Mouse (Mus musculus) hindbrain, embryonic 14.5 days (tissue): ENCODE results near the gene Npl. TPM values are rescaled to one million over a fixed set of nuclear protein-coding genes. Genes with fewer than 3 reads are reported as not detected.
"Not testable (repeated sequence)": the region's sequence is repeated elsewhere in the genome, so short reads cannot be mapped to it uniquely, and the experiment has no call there.

Source experiments
- ATAC-seq: fragments of 200-750 bp; cut with Nextera tagmentation; 2 replicates; pipeline ENCODE4 v1.8.0; 2017; ENCODE audit warnings: moderate number of reproducible peaks, mild to moderate bottlenecking, moderate TSS enrichment, moderate library complexity; ENCODE audit not compliant: low FRiP score
- DNase-seq: peaks from one replicate; pipeline ENCODE4 v3.0.0-alpha.2; 2015; ENCODE audit warnings: low spot score
- H3K27ac ChIP-seq: fragments of 300-500 bp; sonication (generic); 2 replicates; pipeline ENCODE4 v1.5.1; 2014; ENCODE audit warnings: mild to moderate bottlenecking, moderate library complexity
- H3K27me3 ChIP-seq: fragments of 300-500 bp; sonication (generic); 2 replicates; pipeline ENCODE4 v1.6.1; 2014; ENCODE audit warnings: mild to moderate bottlenecking, low read length, mixed read lengths; ENCODE audit not compliant: control insufficient read depth, insufficient read depth
- H3K36me3 ChIP-seq: fragments of 300-500 bp; sonication (generic); replicated peaks from 2 replicates; pipeline ENCODE4 v1.6.1; 2014; ENCODE audit not compliant: control insufficient read depth, insufficient read depth
- H3K4me1 ChIP-seq: fragments of 300-500 bp; sonication (generic); replicated peaks from 2 replicates; pipeline ENCODE4 v1.6.1; 2014; ENCODE audit warnings: antibody characterized with exemption, low read length, mixed read lengths; ENCODE audit not compliant: control insufficient read depth, insufficient read depth
- H3K4me2 ChIP-seq: fragments of 300-500 bp; sonication (generic); replicated peaks from 2 replicates; pipeline ENCODE4 v1.6.1; 2014; ENCODE audit warnings: mild to moderate bottlenecking, moderate library complexity
- H3K4me3 ChIP-seq: fragments of 300-500 bp; sonication (generic); replicated peaks from 2 replicates; pipeline ENCODE4 v1.5.1; 2014; ENCODE audit warnings: mild to moderate bottlenecking, low read length
- H3K9ac ChIP-seq: fragments of 300-500 bp; sonication (generic); 2 replicates; pipeline ENCODE4 v1.6.1; 2014
- H3K9me3 ChIP-seq: fragments of 300-500 bp; sonication (generic); 2 replicates; pipeline ENCODE4 v1.6.1; 2016; ENCODE audit warnings: low read length; ENCODE audit not compliant: control insufficient read depth
- WGBS: fragments of 180-500 bp; shearing (Covaris S2); extraction: QIAGEN DNeasy Blood & Tissue Kit; methylation state at CpG from one replicate; pipeline ENCODE4 v1.1.7; 2014; 5-methylcytosine and 5-hydroxymethylcytosine counted together
- polyA plus RNA-seq: library from polyadenylated mRNA; unstranded; fragments of >200 nt; fragmentation: Nextera tagmentation; extraction: Ambion mirVana; gene quantifications from 2 replicates; pipeline ENCODE4 v1.2.1, GENCODE M21; 2014

Gene Npl
- polyA plus RNA-seq, 1 experiment from 2014 or later, result 15.8 TPM

DNA sequence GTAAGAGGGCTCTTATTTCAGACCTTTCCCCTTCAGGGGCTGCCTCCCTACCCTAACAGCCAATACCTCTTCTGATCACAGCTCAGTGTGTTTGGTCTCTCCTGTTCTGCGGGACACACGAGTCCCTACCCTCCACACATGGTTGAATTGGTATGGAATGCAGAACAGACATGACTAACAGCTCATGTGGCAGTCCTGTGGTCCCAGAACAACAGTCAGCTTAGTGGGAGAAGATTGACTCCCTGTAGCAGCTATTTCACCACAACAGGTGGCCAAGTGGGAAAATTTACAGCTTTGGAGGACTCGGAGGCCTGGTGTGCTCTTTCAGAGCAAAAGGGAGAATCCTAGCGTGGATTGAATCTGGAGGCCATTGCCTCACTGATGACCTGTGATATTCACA is 6.4 kb upstream of the Npl start:
- H3K27me3 ChIP-seq, result no peaks in the 10 kb centered on the region
- H3K27ac ChIP-seq, result no peak overlapping the region
- no peaks in the 10 kb centered on the region for H3K36me3 ChIP-seq
- 0 out of 2 replicates have a peak, but pooled peaks cover 4% of the 10 kb centered on the region for H3K4me1 ChIP-seq
- H3K9ac ChIP-seq, result no peak overlapping the region
- H3K4me3 ChIP-seq, result no peak overlapping the region
- ATAC-seq (no peak), DNase-seq (no peak)
- H3K4me2 ChIP-seq, result no peak overlapping the region
- 91% methylated on average over 4 of the region's 4 CpGs for WGBS
- H3K9me3 ChIP-seq, result no peaks in the 10 kb centered on the region

GRCm38 (mm10) chr1:153550814-153551213 is 969 bp upstream of the Npl start:
- Histone ChIP-seq H3K4me1 (0 out of 2 replicates have a peak, but pooled peaks cover 3% of the 10 kb centered on the region), H3K9me3 (no peaks in the 10 kb centered on the region), H3K4me3 (no peak overlapping the region), H3K27me3 (no peaks in the 10 kb centered on the region), H3K4me2 (no peak overlapping the region), H3K27ac (no peak overlapping the region), H3K36me3 (no peaks in the 10 kb centered on the region), H3K9ac (no peak overlapping the region)
- 39% methylated on average over 3 of the region's 3 CpGs for WGBS
- DNase-seq, result peak; percentile 67
- ATAC-seq, result no peak

- WGBS, result 85% methylated on average over 8 of the region's 8 CpGs
- H3K4me1 ChIP-seq, result 0 out of 2 replicates have a peak, but pooled peaks cover 3% of the 10 kb centered on the region
These were observed 2.3 kb downstream of the Npl start for GRCm38 (mm10) chr1:153547555-153547954.

DNA sequence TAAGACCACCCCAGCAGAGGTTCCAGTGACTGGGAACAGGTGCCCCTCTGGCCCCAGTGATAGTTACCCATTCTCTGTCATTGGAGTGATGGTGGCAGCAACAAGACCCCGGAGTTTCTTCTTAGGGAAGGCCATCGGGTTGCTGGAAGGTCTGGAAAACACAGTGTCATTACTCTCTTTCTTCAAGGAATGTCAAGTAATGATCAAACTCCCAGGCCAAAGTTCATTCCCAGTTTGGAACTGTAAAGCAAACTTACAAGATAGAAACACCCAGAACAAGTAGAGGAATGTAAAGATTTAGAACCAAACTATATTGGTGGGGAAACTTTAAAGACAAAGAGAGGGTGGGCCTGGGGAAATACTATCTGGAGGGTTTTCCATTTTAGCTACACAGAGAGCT is 4.6 kb downstream of the Npl start:
- no peak for ATAC-seq
- Histone ChIP-seq H3K4me3 (no peak overlapping the region), H3K4me2 (no peak overlapping the region), H3K27ac (no peak overlapping the region), H3K36me3 (no peaks in the 10 kb centered on the region), H3K9ac (no peak overlapping the region), H3K4me1 (0 out of 2 replicates have a peak, but pooled peaks cover 3% of the 10 kb centered on the region), H3K27me3 (no peaks in the 10 kb centered on the region), H3K9me3 (no peaks in the 10 kb centered on the region)
- 88% methylated on average over 2 of the region's 2 CpGs for WGBS
- no peak for DNase-seq

More at GRCm38 (mm10) chr1:153547555-153547954, 2.3 kb downstream of the Npl start:
- Histone ChIP-seq H3K27me3 (no peaks in the 10 kb centered on the region), H3K4me2 (no peak overlapping the region), H3K36me3 (no peaks in the 10 kb centered on the region), H3K4me3 (no peak overlapping the region), H3K9me3 (no peaks in the 10 kb centered on the region), H3K9ac (no peak overlapping the region), H3K27ac (no peak overlapping the region)
- ATAC-seq (no peak), DNase-seq (no peak)

- H3K9me3 ChIP-seq, result no peaks in the 10 kb centered on the region
- WGBS, result 54% methylated on average over 7 of the region's 7 CpGs
- H3K4me2 ChIP-seq, result no peak overlapping the region
- no peak overlapping the region for H3K9ac ChIP-seq
- H3K4me3 ChIP-seq, result no peak overlapping the region
- no peaks in the 10 kb centered on the region for H3K36me3 ChIP-seq
- H3K4me1 ChIP-seq, result no peaks in the 10 kb centered on the region; the same call in 1 of the 2 replicates
- no peaks in the 10 kb centered on the region for H3K27me3 ChIP-seq
- no peak for DNase-seq
- H3K27ac ChIP-seq, result no peak overlapping the region
- no peak for ATAC-seq
These were observed 7.0 kb downstream of the Npl start for GRCm38 (mm10) chr1:153542726-153543320.

GRCm38 (mm10) chr1:153540753-153541152 is 9.1 kb downstream of the Npl start:
- H3K9ac ChIP-seq, result no peak overlapping the region
- H3K27ac ChIP-seq, result peak overlapping the region; percentile 40; the same call in 1 of the 2 replicates
- DNase-seq (no peak), ATAC-seq (no peak)
- WGBS, result 51% methylated on average over 3 of the region's 3 CpGs
- H3K4me2 ChIP-seq, result no peak overlapping the region
- H3K36me3 ChIP-seq, result no peaks in the 10 kb centered on the region
- no peaks in the 10 kb centered on the region for H3K9me3 ChIP-seq
- H3K4me3 ChIP-seq, result no peak overlapping the region
- H3K4me1 ChIP-seq, result no peaks in the 10 kb centered on the region; the same call in 1 of the 2 replicates
- H3K27me3 ChIP-seq, result no peaks in the 10 kb centered on the region

GRCm38 (mm10) chr1:153539739-153540333 is 10.0 kb downstream of the Npl start:
- H3K9me3 ChIP-seq, result no peaks in the 10 kb centered on the region
- peak; percentile 64; the same call in 1 of the 2 replicates for ATAC-seq
- H3K4me1 ChIP-seq, result no peaks in the 10 kb centered on the region; the same call in 1 of the 2 replicates

GRCm38 (mm10) chr1:153535611-153536010 is 14.2 kb downstream of the Npl start:
- Histone ChIP-seq H3K27ac (no peak overlapping the region), H3K9ac (no peak overlapping the region), H3K4me1 (peaks cover 8% of the 10 kb centered on the region), H3K36me3 (no peaks in the 10 kb centered on the region), H3K9me3 (no peaks in the 10 kb centered on the region), H3K27me3 (no peaks in the 10 kb centered on the region), H3K4me2 (no peak overlapping the region), H3K4me3 (no peak overlapping the region)
- 15% methylated on average over 9 of the region's 9 CpGs for WGBS
- DNase-seq, result no peak
- ATAC-seq, result peak; percentile 57; the same call in 1 of the 2 replicates

More at GRCm38 (mm10) chr1:153539739-153540333, 10.0 kb downstream of the Npl start:
- Histone ChIP-seq H3K4me2 (no peak overlapping the region), H3K36me3 (no peaks in the 10 kb centered on the region), H3K27me3 (no peaks in the 10 kb centered on the region), H3K4me3 (no peak overlapping the region), H3K9ac (no peak overlapping the region), H3K27ac (peak overlapping the region; percentile 52)
- DNase-seq, result no peak
- whole genome bisulfite sequencing, result 30% methylated on average over 9 of the region's 9 CpGs

DNA sequence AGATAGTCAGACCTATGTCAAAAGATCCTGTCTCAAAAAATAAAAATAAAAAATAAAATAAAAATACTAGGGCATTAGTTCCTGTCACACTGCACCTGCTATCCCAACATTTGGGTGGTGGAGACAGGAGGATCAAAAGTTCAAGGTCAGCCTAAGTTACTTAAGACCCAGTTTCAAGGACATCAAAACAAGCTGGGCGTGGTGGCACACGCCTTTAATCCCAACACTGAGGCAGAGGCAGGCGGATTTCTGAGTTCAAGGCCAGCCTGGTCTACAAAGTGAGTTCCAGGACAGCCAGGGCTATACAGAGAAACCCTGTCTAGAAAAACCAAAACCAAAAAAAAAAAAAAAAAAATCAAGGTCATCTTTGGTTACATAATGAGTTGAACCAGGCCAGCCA is 16.9 kb downstream of the Npl start:
- not testable (repeated sequence) for DNase-seq, H3K4me3 ChIP-seq, H3K9ac ChIP-seq, H3K4me1 ChIP-seq, H3K36me3 ChIP-seq, ATAC-seq, H3K27me3 ChIP-seq, H3K9me3 ChIP-seq, H3K4me2 ChIP-seq
- 95% methylated on average over 3 of the region's 3 CpGs for WGBS
- H3K27ac ChIP-seq, result peak overlapping the region; percentile 54; the same call in 1 of the 2 replicates
